ENCODE assay signal across 8 mouse cellular contexts in the genomic region with DNA sequence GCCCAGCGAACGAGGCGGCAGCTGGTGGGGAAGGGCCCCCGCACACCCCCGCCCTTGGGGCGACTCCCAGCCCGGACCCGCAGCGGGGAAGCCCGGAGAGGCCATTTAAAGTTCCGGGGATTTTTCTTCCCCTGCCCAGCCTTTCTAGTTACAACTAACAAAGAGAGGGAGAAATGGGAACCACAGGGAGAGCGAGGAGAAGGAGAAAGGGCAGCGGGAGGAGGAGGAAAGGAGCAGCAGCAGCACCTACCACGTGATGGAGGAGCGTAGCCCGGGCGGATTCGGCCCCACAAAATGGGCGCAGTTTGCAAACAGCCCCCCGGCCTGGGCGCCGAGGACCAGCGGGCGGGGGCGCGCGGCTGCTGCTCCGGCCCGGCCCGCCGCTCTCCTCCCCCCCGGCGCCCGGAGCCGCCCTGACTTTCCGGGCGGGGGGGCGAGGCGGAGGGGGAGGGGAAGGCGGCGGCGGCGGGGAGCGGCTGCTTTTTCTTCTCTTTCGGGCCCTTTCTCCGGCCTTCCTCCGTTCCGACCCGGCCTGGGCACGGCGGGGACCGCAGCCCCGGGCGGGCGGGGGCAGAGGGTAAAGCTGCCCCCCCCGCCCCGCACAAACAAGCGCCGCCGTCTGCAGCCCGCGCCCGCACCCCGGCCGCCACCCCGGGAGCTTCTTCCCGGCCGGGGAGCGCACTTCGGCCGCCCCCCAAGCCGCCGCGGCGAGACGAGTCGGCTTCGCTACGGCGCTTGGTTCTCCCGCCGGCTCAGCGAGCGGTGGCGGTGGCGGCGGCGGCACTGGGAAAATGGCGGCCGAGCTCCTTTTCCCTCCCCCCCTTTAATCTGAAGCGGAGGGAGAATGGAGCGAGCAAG. TPM values are rescaled to one million over a fixed set of nuclear protein-coding genes. Genes with fewer than 3 reads are reported as not detected.
DNase-seq lines count a peak whose midpoint lies in the region; ATAC-seq and TF ChIP-seq lines count a peak whose summit lies in the region.

No protein-coding gene starts in this region.

- peaks cover 89% of the 10 kb centered on the region for H3K79me2 ChIP-seq in C2C12 (ENCODE audit: control insufficient read depth, insufficient read depth)

- H3ac ChIP-seq in C2C12 (ENCODE audit: control insufficient read depth, insufficient read length, low read depth), result peak overlapping the region; percentile 100

- 0 out of 2 replicates have a peak, but pooled peaks cover 2% of the 10 kb centered on the region for H3K4me1 ChIP-seq in forebrain, embryonic 11.5 days (replicated peaks; ENCODE audit: control insufficient read depth, insufficient read depth, low read length)
- peaks cover 17% of the 10 kb centered on the region for H3K4me1 ChIP-seq in heart, embryonic 16.5 days (ENCODE audit: control insufficient read depth, insufficient read depth, low read length)
- peaks cover 11 to 21% of the 10 kb centered on the region in 2 experiments for H3K4me1 ChIP-seq in liver, embryonic 14.5 days (replicated peaks; ENCODE audit: control insufficient read depth in 2 of 2, insufficient read depth in 2 of 2, low read length in 1 of 2)
- H3K4me1 ChIP-seq in neural tube, embryonic 11.5 days (ENCODE audit: control insufficient read depth, insufficient read depth, low read length), result peaks cover 4% of the 10 kb centered on the region; the same call in 1 of the 2 replicates
- 0 out of 2 replicates have a peak, but pooled peaks cover 4% of the 10 kb centered on the region for H3K4me1 ChIP-seq in stomach, embryonic 16.5 days (ENCODE audit: control insufficient read depth, insufficient read depth, low read length)

- H3K9me3 ChIP-seq in forebrain, embryonic 11.5 days (ENCODE audit: control insufficient read depth, low read length), result no peaks in the 10 kb centered on the region
- no peaks in the 10 kb centered on the region for H3K9me3 ChIP-seq in heart, embryonic 16.5 days (replicated peaks; ENCODE audit: control insufficient read depth, low read length)
- no peaks in the 10 kb centered on the region for H3K9me3 ChIP-seq in liver, embryonic 14.5 days (ENCODE audit: control insufficient read depth, low read length)
- no peaks in the 10 kb centered on the region for H3K9me3 ChIP-seq in neural tube, embryonic 11.5 days (ENCODE audit: control insufficient read depth, low read length)
- H3K9me3 ChIP-seq in stomach, embryonic 16.5 days (replicated peaks; ENCODE audit: control insufficient read depth, low read length), result no peaks in the 10 kb centered on the region

- peak overlapping the region; percentile 100 for H3K27ac ChIP-seq in forebrain, embryonic 11.5 days (ENCODE audit: low read depth, low read length)
- H3K27ac ChIP-seq in heart, embryonic 16.5 days (ENCODE audit: low read length), result peak overlapping the region; percentile 100
- peak overlapping the region; percentile 77 for H3K27ac ChIP-seq in liver, embryonic 14.5 days
- H3K27ac ChIP-seq in neural tube, embryonic 11.5 days (ENCODE audit: low read depth, low read length), result peak overlapping the region; percentile 100
- H3K27ac ChIP-seq in stomach, embryonic 16.5 days (ENCODE audit: low read length), result peak overlapping the region; percentile 100

- WGBS in forebrain, embryonic 11.5 days, result under 1% methylated on average over 61 of the region's 92 CpGs
- WGBS in heart, embryonic 16.5 days, result under 1% methylated on average over 54 of the region's 92 CpGs
- WGBS in liver, embryonic 14.5 days (ENCODE audit: insufficient replicate concordance), result under 1% methylated on average over 59 of the region's 92 CpGs
- 0% methylated on average over 23 of the region's 92 CpGs for WGBS in neural tube, embryonic 11.5 days
- WGBS in stomach, embryonic 16.5 days, result under 1% methylated on average over 65 of the region's 92 CpGs

- peak; percentile 64 for DNase-seq in c-Kit-positive CD71-positive TER-119-negative erythroid progenitor cells, embryonic 14.5 days (ENCODE audit: low read depth)
- peak; percentile 90 for DNase-seq in forebrain, embryonic 11.5 days (ENCODE audit: low spot score)
- DNase-seq in kidney, postnatal 36 days, result peak; percentile 82 to 84
- peak in 1 of 3 experiments; percentile 55 for DNase-seq in liver, embryonic 14.5 days (ENCODE audit: low read depth in 3 of 3, low spot score in 3 of 3)
- DNase-seq in neural tube, embryonic 11.5 days (ENCODE audit: low spot score), result peak; percentile 87

- no peak for TF ChIP-seq EP300 in liver, embryonic 14.5 days (IDR thresholded peaks at IDR 0.05; ENCODE audit: low read depth)

- H3K27me3 ChIP-seq in C2C12 (ENCODE audit: control insufficient read depth, insufficient read depth, insufficient read length), result no peaks in the 10 kb centered on the region
- no peaks in the 10 kb centered on the region for H3K27me3 ChIP-seq in forebrain, embryonic 11.5 days (ENCODE audit: control insufficient read depth, insufficient read depth, low read length)
- H3K27me3 ChIP-seq in heart, embryonic 16.5 days (ENCODE audit: control insufficient read depth, insufficient read depth, low read length), result no peaks in the 10 kb centered on the region
- H3K27me3 ChIP-seq in liver, embryonic 14.5 days (ENCODE audit: control insufficient read depth, insufficient read depth, low read length), result no peaks in the 10 kb centered on the region
- no peaks in the 10 kb centered on the region for H3K27me3 ChIP-seq in neural tube, embryonic 11.5 days (ENCODE audit: control insufficient read depth, insufficient read depth, low read length)
- H3K27me3 ChIP-seq in stomach, embryonic 16.5 days (ENCODE audit: control insufficient read depth, insufficient read depth, low read length), result no peaks in the 10 kb centered on the region

- no peaks in the 10 kb centered on the region for H3K36me3 ChIP-seq in C2C12 (ENCODE audit: control insufficient read depth, insufficient read depth)
- H3K36me3 ChIP-seq in forebrain, embryonic 11.5 days (ENCODE audit: control insufficient read depth, insufficient read depth, low read length), result no peaks in the 10 kb centered on the region; the same call in 1 of the 2 replicates
- no peaks in the 10 kb centered on the region for H3K36me3 ChIP-seq in heart, embryonic 16.5 days (ENCODE audit: control insufficient read depth, insufficient read depth)
- H3K36me3 ChIP-seq in liver, embryonic 14.5 days (replicated peaks; ENCODE audit: control insufficient read depth, insufficient read depth, low read depth), result no peaks in the 10 kb centered on the region
- H3K36me3 ChIP-seq in neural tube, embryonic 11.5 days (ENCODE audit: control insufficient read depth, insufficient read depth, low read length), result no peaks in the 10 kb centered on the region
- H3K36me3 ChIP-seq in stomach, embryonic 16.5 days (ENCODE audit: control insufficient read depth, insufficient read depth, low read length), result no peaks in the 10 kb centered on the region

- H3K4me3 ChIP-seq in C2C12 (ENCODE audit: insufficient read depth, poor library complexity, severe bottlenecking), result peak overlapping the region; percentile 87
- peak overlapping the region; percentile 83 for H3K4me3 ChIP-seq in forebrain, embryonic 11.5 days (ENCODE audit: low read depth, low read length)
- peak overlapping the region; percentile 92 for H3K4me3 ChIP-seq in heart, embryonic 16.5 days (ENCODE audit: low read length)
- peak overlapping the region; percentile 88 to 98 for H3K4me3 ChIP-seq in liver, embryonic 14.5 days (ENCODE audit: insufficient read depth in 1 of 2, low read depth in 2 of 2, low read length in 2 of 2)
- peak overlapping the region; percentile 92 for H3K4me3 ChIP-seq in neural tube, embryonic 11.5 days (ENCODE audit: low read depth, low read length)
- peak overlapping the region; percentile 87 for H3K4me3 ChIP-seq in stomach, embryonic 16.5 days (replicated peaks; ENCODE audit: low read length)

- peaks cover 67% of the 10 kb centered on the region for H3K79me3 ChIP-seq in C2C12 (ENCODE audit: low read depth)

- H3K9ac ChIP-seq in forebrain, embryonic 11.5 days (ENCODE audit: low read length), result peak overlapping the region; percentile 99
- H3K9ac ChIP-seq in heart, embryonic 16.5 days (ENCODE audit: low read length), result peak overlapping the region; percentile 93
- H3K9ac ChIP-seq in liver, embryonic 14.5 days (replicated peaks), result peak overlapping the region; percentile 99
- H3K9ac ChIP-seq in neural tube, embryonic 11.5 days (ENCODE audit: low read length), result peak overlapping the region; percentile 99
- H3K9ac ChIP-seq in stomach, embryonic 16.5 days (ENCODE audit: low read length), result peak overlapping the region; percentile 100

- peak overlapping the region; percentile 83; the same call in 1 of the 2 replicates for H3K4me2 ChIP-seq in forebrain, embryonic 11.5 days (ENCODE audit: low read depth, low read length, severe bottlenecking)
- H3K4me2 ChIP-seq in heart, embryonic 16.5 days (ENCODE audit: low read depth, low read length), result peak overlapping the region; percentile 68
- H3K4me2 ChIP-seq in liver, embryonic 14.5 days (ENCODE audit: low read depth), result peak overlapping the region; percentile 81
- peak overlapping the region; percentile 74 for H3K4me2 ChIP-seq in neural tube, embryonic 11.5 days (ENCODE audit: low read depth)
- peak overlapping the region; percentile 92 for H3K4me2 ChIP-seq in stomach, embryonic 16.5 days (ENCODE audit: low read depth, low read length)

- TF ChIP-seq CTCF in C2C12 (IDR thresholded peaks at IDR 0.05; ENCODE audit: control insufficient read depth, insufficient read depth, insufficient read length), result no peak
- no peak for TF ChIP-seq CTCF in liver, embryonic 14.5 days (IDR thresholded peaks at IDR 0.05; ENCODE audit: low read depth)

- peak; percentile 70 for ATAC-seq in forebrain, embryonic 11.5 days (replicated peaks; ENCODE audit: low FRiP score)
- peak; percentile 56 for ATAC-seq in heart, embryonic 16.5 days (replicated peaks; ENCODE audit: extremely low read depth, insufficient read depth, low FRiP score)
- ATAC-seq in liver, embryonic 14.5 days (ENCODE audit: insufficient read depth), result peak; percentile 62
- ATAC-seq in neural tube, embryonic 11.5 days (ENCODE audit: insufficient read depth, low FRiP score, low TSS enrichment), result peak; percentile 48
- ATAC-seq in stomach, embryonic 16.5 days (ENCODE audit: insufficient read depth, low FRiP score), result peak; percentile 65; the same call in 1 of the 2 replicates

TF ChIP-seq in C2C12, 6 proteins besides CTCF, POLR2A, EP300 and RAD21:
- TF ChIP-seq MAX (IDR thresholded peaks at IDR 0.05), result peak; percentile 23
- no peak for TF ChIP-seq MYOD1 (IDR thresholded peaks at IDR 0.05; ENCODE audit: control insufficient read depth, insufficient read length, low read depth)
- TF ChIP-seq USF1 (IDR thresholded peaks at IDR 0.05; ENCODE audit: low read depth), result peak; percentile 79

RNA-seq across cellular contexts. Expression of a gene that starts 27.0 kb away (rescaled TPM):
- 14.5 TPM for polyA plus RNA-seq in C2C12 (2012; fragmentation: generic; extraction: Trizol)
- 35.4 and 35.6 TPM in 2 replicates for polyA plus RNA-seq in forebrain, embryonic 11.5 days (2014; fragmentation: Nextera tagmentation; extraction: Ambion mirVana)
- 12.5 and 13.2 TPM in 2 replicates for polyA plus RNA-seq in heart, embryonic 16.5 days (2015; fragmentation: Nextera tagmentation; extraction: Ambion mirVana)
- polyA plus RNA-seq in liver, embryonic 14.5 days (2012; rRNA removed), result 12.3 and 13.8 TPM in 2 replicates
- polyA plus RNA-seq in liver, embryonic 14.5 days (2014; fragmentation: Nextera tagmentation; extraction: Ambion mirVana), result 5.3 and 5.4 TPM in 2 replicates
- 34.9 and 35.9 TPM in 2 replicates for polyA plus RNA-seq in neural tube, embryonic 11.5 days (2014; fragmentation: Nextera tagmentation; extraction: Ambion mirVana)
- polyA plus RNA-seq in stomach, embryonic 16.5 days (2015; fragmentation: Nextera tagmentation; extraction: Ambion mirVana), result 17.3 and 18.9 TPM in 2 replicates
